ENCODE assay signal across 19 mouse cellular contexts in the genomic region with DNA sequence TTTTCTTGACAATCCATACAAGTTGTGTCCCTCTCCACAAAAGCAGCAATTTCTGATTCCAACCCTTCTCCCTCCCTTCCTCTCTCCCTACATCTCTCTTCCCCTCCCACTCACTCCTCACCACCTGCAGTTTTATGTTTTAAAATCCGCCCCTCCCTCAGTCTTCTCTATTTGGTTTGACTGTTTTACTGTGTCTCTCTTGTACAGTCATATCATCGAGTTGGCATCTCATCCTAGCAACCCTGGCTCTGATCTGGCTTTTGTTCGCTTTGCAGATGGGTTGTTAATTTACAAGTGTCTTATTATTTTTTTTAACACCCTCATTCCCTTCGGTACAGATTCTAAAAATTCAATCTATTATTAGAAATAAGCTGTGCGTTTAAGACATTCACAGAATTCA. TPM values are rescaled to one million over a fixed set of nuclear protein-coding genes. Genes with fewer than 3 reads are reported as not detected.
DNase-seq lines count a peak whose midpoint lies in the region; TF ChIP-seq lines count a peak whose summit lies in the region.
"Had no signal": no experiment of that assay in that cellular context is flagged by ENCODE, and none has a peak within 500 bp of the region (broad histone marks: within the 10 kb centered on the region; RNA-seq: fewer than 3 reads in every experiment).

No protein-coding gene starts in this region.

- intact Hi-C loops in gastrocnemius, adult 2 months (cut with DNase I) = no loop called here

- H3K4me1 ChIP-seq in cortical plate, adult 2 months (ENCODE audit: control insufficient read depth, insufficient read depth, low read length) = peaks cover 47% of the 10 kb centered on the region

- no peak for TF ChIP-seq POLR2A in cortical plate, adult 2 months (IDR thresholded peaks at IDR 0.05; ENCODE audit: extremely low read depth, insufficient read depth, low read length)

- peak overlapping the region; percentile 90 for H3K27ac ChIP-seq in gastrocnemius, adult 2 months
- H3K27ac ChIP-seq in cortical plate, adult 2 months (ENCODE audit: insufficient read depth, low read length) = 0 out of 2 replicates have a peak overlapping the region, but pooled peaks have one; percentile 66
- H3K27ac ChIP-seq: heart, adult 2 months; kidney, embryonic 15.5 days; midbrain, embryonic 15.5 days had no signal

- no peak overlapping the region for H3K4me3 ChIP-seq in gastrocnemius, adult 2 months
- no peak overlapping the region for H3K4me3 ChIP-seq in cortical plate, adult 2 months (ENCODE audit: insufficient read depth, low read length)
- H3K4me3 ChIP-seq: heart, adult 2 months; heart, embryonic 15.5 days; kidney, embryonic 15.5 days; midbrain, embryonic 15.5 days had no signal

- no peak for DNase-seq in gastrocnemius, adult 2 months
- DNase-seq in gastrocnemius, adult 18-20 months (ENCODE audit: low spot score) = no peak
- DNase-seq in right cerebral cortex, adult 18-20 months = peak; percentile 58
- no peak for DNase-seq in right cerebral cortex, postnatal 14 days
- DNase-seq in right cerebral cortex, postnatal 25 days = peak; percentile 35
- no peak for DNase-seq in thymus, postnatal 4 days
- no peak for DNase-seq in lung, postnatal 10 days
- DNase-seq: adrenal gland, postnatal 25 days; B cell, adult 2 months; cerebellum, adult 8-10 months; gastrocnemius, postnatal 25 days; heart, adult 2 months; liver; retina, postnatal 1 day; thymus, postnatal 14 days had no signal

- no peak for TF ChIP-seq CTCF in gastrocnemius, adult 2 months (IDR thresholded peaks at IDR 0.05)
- TF ChIP-seq CTCF in cortical plate, adult 2 months (IDR thresholded peaks at IDR 0.05; ENCODE audit: extremely low read depth, insufficient read depth, low read length) = no peak

RNA-seq across cellular contexts. Expression of gene Ramp1, which starts 27.3 kb away (rescaled TPM):
- 10 to 100 TPM; 19.0 to 29.3 TPM for total RNA-seq in gastrocnemius, adult 2 months (2021)
- 10 to 100 TPM; 22.6 to 23.3 TPM for total RNA-seq in gastrocnemius, adult 18-20 months (2021)
- polyA plus RNA-seq in cortical plate, adult 2 months (2012; rRNA removed) = 76.5 and 76.6 TPM in 2 replicates

RNA-seq across cellular contexts. Expression of gene Ube2f, which starts 43.2 kb away (rescaled TPM):
- 10 to 100 TPM; 52.1 to 61.6 TPM for total RNA-seq in gastrocnemius, adult 2 months (2021)
- 10 to 100 TPM; 50.7 to 53.9 TPM for total RNA-seq in gastrocnemius, adult 18-20 months (2021)
- polyA plus RNA-seq in cortical plate, adult 2 months (2012; rRNA removed) = 60.0 and 65.7 TPM in 2 replicates

Comparison
In these comparisons a context has a peak if more than half of its experiments do, and no peak if none do; other contexts are left out.
1. DNase-seq: peak in right cerebral cortex, adult 18-20 months (single experiment) and right cerebral cortex, postnatal 25 days (single experiment); none in gastrocnemius, adult 2 months (single experiment), gastrocnemius, adult 18-20 months (single experiment), right cerebral cortex, postnatal 14 days (single experiment), thymus, postnatal 4 days (single experiment) and lung, postnatal 10 days (single experiment).